In the genomic region with DNA sequence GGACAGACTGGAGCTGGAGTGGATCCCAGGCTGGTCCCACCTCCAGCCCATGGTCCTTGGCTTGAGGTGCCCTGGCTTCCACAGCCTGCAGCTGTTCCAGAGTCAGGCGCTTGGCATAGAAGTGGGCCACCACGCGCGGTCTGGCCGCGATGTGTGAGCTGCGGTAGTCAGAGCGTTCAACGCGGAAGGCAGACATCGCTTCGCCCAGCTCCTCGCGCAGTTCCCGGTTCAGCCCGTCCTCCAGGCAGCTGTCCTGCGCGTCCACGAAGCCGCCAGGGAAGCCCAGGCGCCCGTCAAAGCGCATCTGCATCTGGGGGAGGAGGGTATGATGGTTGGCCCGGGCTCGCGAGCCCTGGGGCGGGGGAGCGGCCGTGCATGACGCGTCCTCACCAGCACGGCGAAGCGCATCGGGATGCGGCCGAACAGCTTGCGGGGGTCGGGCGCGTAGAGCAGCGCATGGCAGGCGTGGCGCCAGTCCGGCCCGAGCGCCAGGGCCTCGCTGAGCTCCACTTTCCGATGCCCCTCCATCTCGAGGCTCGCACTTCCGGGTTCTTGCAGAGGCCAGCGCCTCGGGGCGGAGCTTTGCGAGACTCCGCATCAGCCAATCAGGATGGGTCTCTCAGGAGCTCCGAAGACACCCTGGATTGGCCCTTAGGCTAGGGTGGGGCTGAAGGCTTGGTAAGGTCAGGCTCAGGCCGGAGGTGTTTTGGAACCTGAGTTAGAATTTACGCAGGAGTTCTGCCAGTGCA, we compare ENCODE assay signal across 8 mouse cellular contexts. TPM values are rescaled to one million over a fixed set of nuclear protein-coding genes. Genes with fewer than 3 reads are reported as not detected.
DNase-seq lines count a peak whose midpoint lies in the region; ATAC-seq and TF ChIP-seq lines count a peak whose summit lies in the region.

A gene (minus strand): TSS at position 572 of the 749 bp plus-strand sequence.

- H3K36me3 ChIP-seq in hindbrain, embryonic 10.5 days: no peaks in the 10 kb centered on the region
- no peaks in the 10 kb centered on the region for H3K36me3 ChIP-seq in lung, postnatal 0 days (ENCODE audit: insufficient read depth, low read length)

- no peaks in the 10 kb centered on the region for H3K9me3 ChIP-seq in hindbrain, embryonic 10.5 days
- H3K9me3 ChIP-seq in lung, postnatal 0 days (ENCODE audit: low read length): no peaks in the 10 kb centered on the region

- peak within 1 kb of the TSS; percentile 92 for H3K27ac ChIP-seq in hindbrain, embryonic 10.5 days
- peak within 1 kb of the TSS; percentile 84 for H3K27ac ChIP-seq in lung, postnatal 0 days (ENCODE audit: low read length)

- H3K4me1 ChIP-seq in hindbrain, embryonic 10.5 days (replicated peaks): peaks cover 22% of the 10 kb centered on the region
- H3K4me1 ChIP-seq in lung, postnatal 0 days (ENCODE audit: insufficient read depth, low read depth, low read length): peaks cover 9% of the 10 kb centered on the region

- DNase-seq in MN1 (ENCODE audit: low spot score): peak; percentile 84
- peak; percentile 93 for DNase-seq in cerebellum, adult 9-10 months
- peak; percentile 92 for DNase-seq in hindbrain, embryonic 10.5 days (ENCODE audit: low spot score)
- peak; percentile 94 for DNase-seq in layer of hippocampus, adult 9-11 months
- DNase-seq in lung, postnatal 0 days (ENCODE audit: low spot score): peak; percentile 97
- DNase-seq in ovary, postnatal 14 days (ENCODE audit: low spot score): peak; percentile 81
- peak; percentile 94 for DNase-seq in thymus, postnatal 14 days

- no peak for TF ChIP-seq CTCF in lung, postnatal 0 days (IDR thresholded peaks at IDR 0.05)

- ATAC-seq in frontal cortex, adult (ENCODE audit: low TSS enrichment): peak; percentile 96
- peak; percentile 99 for ATAC-seq in lung, postnatal 0 days

- H3K4me3 ChIP-seq in hindbrain, embryonic 10.5 days: peak within 1 kb of the TSS; percentile 81
- H3K4me3 ChIP-seq in lung, postnatal 0 days (ENCODE audit: low read depth, low read length): peak within 1 kb of the TSS; percentile 82

- peak within 1 kb of the TSS; percentile 70 for H3K9ac ChIP-seq in lung, postnatal 0 days (replicated peaks; ENCODE audit: low read depth)

- WGBS in hindbrain, embryonic 10.5 days: under 1% methylated on average over 60 of the region's 60 CpGs
- WGBS in lung, postnatal 0 days: under 1% methylated on average over 60 of the region's 60 CpGs

- H3K4me2 ChIP-seq in lung, postnatal 0 days (replicated peaks; ENCODE audit: low read depth, low read length): peak within 1 kb of the TSS; percentile 88

- H3K27me3 ChIP-seq in hindbrain, embryonic 10.5 days (ENCODE audit: insufficient read depth, poor library complexity, severe bottlenecking): no peaks in the 10 kb centered on the region
- no peaks in the 10 kb centered on the region for H3K27me3 ChIP-seq in lung, postnatal 0 days (replicated peaks; ENCODE audit: insufficient read depth, low read length)

- TF ChIP-seq EP300 in lung, postnatal 0 days (IDR thresholded peaks at IDR 0.05): no peak

RNA-seq across cellular contexts. Expression of the gene that starts here (rescaled TPM):
- polyA plus RNA-seq in hindbrain, embryonic 10.5 days (2016; fragmentation: Nextera tagmentation; extraction: Ambion mirVana): 14.0 and 14.8 TPM in 2 replicates
- 24.8 TPM in 2 replicates for polyA plus RNA-seq in lung, postnatal 0 days (2015; fragmentation: Nextera tagmentation; extraction: Ambion mirVana)

Comparison
In these comparisons a context has a peak if more than half of its experiments do, and no peak if none do; other contexts are left out.
1. Peak in every context shown above with its lines: DNase-seq, ATAC-seq, H3K4me3 ChIP-seq and H3K27ac ChIP-seq.